Mouse (Mus musculus) natural killer cell, adult 2 months (primary cell): ENCODE data around the gene Hspb11.
A peak's percentile ranks its signal among the peaks of the same experiment; 100 is the strongest.

ENCODE experiments used
- DNase-seq, 2 experiments: peaks; one replicate each; pipeline ENCODE4 v3.0.0; 2022; ENCODE audit warnings: low spot score in 2 of 2

Gene Hspb11

DNA sequence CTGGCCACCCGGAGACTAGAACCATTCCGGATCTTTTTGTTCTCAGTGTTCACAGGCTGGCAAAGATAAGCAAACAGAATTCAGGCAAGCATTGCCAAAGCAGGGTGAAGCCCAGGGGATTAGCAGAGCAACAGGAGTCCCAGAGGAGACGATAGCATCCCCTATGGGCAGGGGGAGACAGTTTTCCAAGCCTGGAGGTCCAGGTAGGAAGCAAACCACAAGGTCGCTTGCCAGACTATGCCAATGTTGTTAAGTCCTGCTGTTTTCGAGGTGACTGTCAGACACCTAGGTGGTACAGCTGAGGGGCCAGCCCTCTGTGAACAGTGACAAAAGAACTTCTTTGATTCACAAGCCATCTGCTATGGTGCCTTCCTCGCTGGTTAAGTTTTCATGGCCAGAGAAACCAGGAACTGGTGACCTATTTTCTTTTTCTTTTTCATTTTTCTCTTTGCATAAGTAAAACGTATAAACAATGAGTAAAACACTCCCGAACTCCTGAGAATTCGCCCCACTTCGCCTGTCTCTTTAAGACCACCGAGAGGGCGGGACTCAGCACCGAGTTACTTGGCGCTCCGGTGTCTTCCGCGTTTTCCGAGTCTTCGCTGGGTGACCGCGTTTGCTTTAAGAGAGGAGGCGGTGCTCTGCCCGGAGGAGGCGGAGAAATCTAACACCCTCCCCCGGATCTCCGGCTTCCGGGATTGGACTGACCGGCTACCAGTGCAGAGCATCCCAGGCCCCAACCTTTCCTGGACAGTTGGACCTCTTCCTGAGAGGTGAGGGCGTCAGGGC is 60.5 kb downstream of the Hspb11 start, which contains the start of gene Yipf1:
Gene Yipf1, plus strand, starts transcription at position 674 of the 789 bp plus-strand sequence.
- DNase-seq = peak; percentile 76 to 82

- DNase-seq = no peak
Measured at GRCm38 (mm10) chr4:107314479-107314805, 61.0 kb downstream of the Hspb11 start.

- DNase-seq = no peak
Measured at GRCm38 (mm10) chr4:107318646-107319045, 65.3 kb downstream of the Hspb11 start.

- no peak for DNase-seq
Measured at GRCm38 (mm10) chr4:107321041-107321440, 67.6 kb downstream of the Hspb11 start.

DNA sequence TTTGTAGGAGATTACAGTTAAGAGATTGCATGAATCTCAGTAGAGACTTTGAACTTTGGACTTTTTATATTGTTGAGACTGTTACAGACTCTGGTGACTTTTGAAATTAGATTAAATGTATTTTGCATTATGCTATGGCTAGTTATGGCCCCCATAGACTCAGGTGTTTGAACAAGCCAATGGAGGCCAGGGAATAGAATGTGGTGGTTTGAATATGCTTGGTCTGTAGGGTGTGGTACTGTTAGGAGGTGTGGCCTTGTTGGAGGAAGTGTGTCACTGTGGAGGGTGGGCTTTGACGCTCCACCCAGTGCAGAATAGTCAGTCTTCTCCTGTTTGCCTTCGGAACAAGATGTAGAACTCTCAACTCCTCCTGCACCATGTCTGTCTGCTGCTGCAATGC is 69.7 kb downstream of the Hspb11 start:
- no peak for DNase-seq

DNA sequence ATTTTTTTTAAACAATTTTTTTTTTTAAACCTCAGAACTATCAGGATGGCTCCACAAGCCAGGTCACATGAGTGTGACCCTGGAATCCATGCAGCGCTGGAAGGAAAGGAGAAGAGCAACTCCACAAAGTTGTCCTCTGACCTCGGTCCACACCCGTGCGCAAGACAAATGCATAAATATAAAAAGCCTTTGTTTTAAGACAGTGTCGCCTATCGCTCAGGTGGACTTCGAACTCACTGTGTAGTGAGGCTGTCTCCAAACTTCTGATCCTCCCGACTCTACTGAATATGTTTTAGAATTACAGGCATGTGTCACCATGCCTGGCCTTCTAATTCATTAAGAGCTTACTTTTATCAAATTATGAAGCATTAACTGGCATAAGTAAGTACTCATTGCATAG is 75.1 kb downstream of the Hspb11 start:
- DNase-seq = no peak
